In the genomic region with DNA sequence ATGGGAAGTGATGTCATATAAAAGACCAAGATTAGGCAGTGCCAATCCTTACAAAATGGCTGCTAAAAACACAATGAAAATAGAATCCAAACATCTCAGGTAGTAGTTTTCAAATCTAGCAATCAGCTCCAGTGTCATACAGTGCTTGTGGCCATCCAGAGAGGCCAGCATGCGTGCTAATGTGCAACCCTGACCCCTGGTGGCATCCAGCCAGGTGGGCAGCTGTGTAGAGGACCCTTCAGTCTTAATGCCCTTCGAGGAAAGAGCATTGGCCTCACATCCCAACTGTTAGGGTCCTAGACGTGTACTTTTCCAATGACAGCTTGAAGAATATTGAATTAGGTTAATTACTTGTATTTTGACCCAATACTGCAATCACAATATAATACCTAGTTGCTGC, we compare ENCODE assay signal across 1 mouse cellular context.
TF ChIP-seq lines count a peak whose summit lies in the region.

No protein-coding gene starts in this region.

TF ChIP-seq in CH12.LX, 34 proteins besides CTCF, POLR2A, EP300 and RAD21:
- TF ChIP-seq SMC3 (IDR thresholded peaks at IDR 0.05; ENCODE audit: low read depth, low read length) = peak; percentile 54
- no peak for TF ChIP-seq BHLHE40 (IDR thresholded peaks at IDR 0.05; ENCODE audit: low read depth, low read length)
